Mouse (Mus musculus) lung, postnatal 0 days (tissue): ENCODE measurements at regions not wholly inside any gene's neighbourhood (a gene's known extent, or its start where the extent isn't known, plus 50 kb on each side); places are given as distances from the start of the nearest gene placed in this dataset.
A peak's percentile ranks its signal among the peaks of the same experiment; 100 is the strongest.

Experiments used
- ATAC-seq: fragments of 200-750 bp; cut with Nextera tagmentation; 2 replicates; pipeline ENCODE4 v1.8.0; 2017; ENCODE audit warnings: moderate library complexity
- DNase-seq: peaks from one replicate; pipeline ENCODE4 v3.0.0-alpha.2; 2016; ENCODE audit warnings: low spot score
- H3K27ac ChIP-seq: fragments of 300-500 bp; sonication (generic); 2 replicates; pipeline ENCODE4 v1.5.1; 2014; ENCODE audit warnings: antibody characterized with exemption, mild to moderate bottlenecking, low read length, mixed read lengths
- H3K27me3 ChIP-seq: fragments of 300-500 bp; sonication (generic); replicated peaks from 2 replicates; pipeline ENCODE4 v1.6.1; 2014; ENCODE audit warnings: low read length, mixed read lengths; ENCODE audit not compliant: insufficient read depth
- H3K36me3 ChIP-seq: fragments of 300-500 bp; sonication (generic); 2 replicates; pipeline ENCODE4 v1.6.1; 2014; ENCODE audit warnings: low read length, mixed read lengths; ENCODE audit not compliant: insufficient read depth
- H3K4me1 ChIP-seq: fragments of 300-500 bp; sonication (generic); 2 replicates; pipeline ENCODE4 v1.6.1; 2014; ENCODE audit warnings: antibody characterized with exemption, low read depth, low read length, mixed read lengths; ENCODE audit not compliant: insufficient read depth
- H3K4me2 ChIP-seq: fragments of 300-500 bp; sonication (generic); replicated peaks from 2 replicates; pipeline ENCODE4 v1.6.1; 2014; ENCODE audit warnings: low read depth, mild to moderate bottlenecking, low read length, moderate library complexity, mixed read lengths
- H3K4me3 ChIP-seq: fragments of 300-500 bp; sonication (generic); 2 replicates; pipeline ENCODE4 v1.5.1; 2014; ENCODE audit warnings: low read depth, low read length
- H3K9ac ChIP-seq: fragments of 300-500 bp; sonication (generic); replicated peaks from 2 replicates; pipeline ENCODE4 v1.6.1; 2014; ENCODE audit warnings: low read depth, mild to moderate bottlenecking
- H3K9me3 ChIP-seq: fragments of 300-500 bp; sonication (generic); 2 replicates; pipeline ENCODE4 v1.6.1; 2016; ENCODE audit warnings: low read length, mixed read lengths
- CTCF ChIP-seq: IDR thresholded peaks from 2 replicates; pipeline ENCODE4 v1.5.1; 2016; ENCODE audit warnings: antibody characterized with exemption, mild to moderate bottlenecking
- EP300 ChIP-seq: IDR thresholded peaks from 2 replicates; pipeline ENCODE4 v1.6.1; 2016; ENCODE audit warnings: antibody characterized with exemption, mild to moderate bottlenecking, control low read depth
- WGBS: fragments of 180-500 bp; shearing (Covaris S2); extraction: QIAGEN DNeasy Blood & Tissue Kit; methylation state at CpG from one replicate; pipeline ENCODE4 v1.1.7; 2014; 5-methylcytosine and 5-hydroxymethylcytosine counted together

- TF ChIP-seq CTCF, result no peak
- TF ChIP-seq EP300, result no peak
- H3K4me3 ChIP-seq, result no peak overlapping the region
- DNase-seq, result no peak
- ATAC-seq, result no peak
- no peaks in the 10 kb centered on the region for H3K4me1 ChIP-seq
- no peaks in the 10 kb centered on the region for H3K36me3 ChIP-seq
- 73% methylated on average over 6 of the region's 6 CpGs for WGBS
- H3K27ac ChIP-seq, result no peak overlapping the region
- no peaks in the 10 kb centered on the region for H3K9me3 ChIP-seq
- H3K4me2 ChIP-seq, result no peak overlapping the region
- no peaks in the 10 kb centered on the region for H3K27me3 ChIP-seq
- H3K9ac ChIP-seq, result no peak overlapping the region
Observed at GRCm38 (mm10) chr10:124945257-124945656, 444.0 kb downstream of the Slc16a7 start.

GRCm38 (mm10) chr10:124942214-124942613, 447.1 kb downstream of the Slc16a7 start:
- Histone ChIP-seq H3K4me2 (no peak overlapping the region), H3K4me3 (no peak overlapping the region), H3K36me3 (no peaks in the 10 kb centered on the region), H3K9ac (no peak overlapping the region), H3K9me3 (no peaks in the 10 kb centered on the region), H3K27ac (no peak overlapping the region), H3K27me3 (no peaks in the 10 kb centered on the region), H3K4me1 (no peaks in the 10 kb centered on the region)
- 55% methylated on average over 12 of the region's 12 CpGs for WGBS
- DNase-seq (no peak), ATAC-seq (no peak)
- TF ChIP-seq EP300 (no peak), CTCF (peak; percentile 31)

- Histone ChIP-seq H3K4me1 (no peaks in the 10 kb centered on the region), H3K4me3 (no peak overlapping the region), H3K9ac (no peak overlapping the region), H3K27ac (no peak overlapping the region), H3K9me3 (no peaks in the 10 kb centered on the region), H3K27me3 (no peaks in the 10 kb centered on the region), H3K36me3 (no peaks in the 10 kb centered on the region), H3K4me2 (no peak overlapping the region)
- TF ChIP-seq EP300, result no peak
- TF ChIP-seq CTCF, result no peak
- DNase-seq (no peak), ATAC-seq (no peak)
- 61% methylated on average over 2 of the region's 2 CpGs for WGBS
Observed at GRCm38 (mm10) chr10:124927218-124927617, 462.0 kb downstream of the Slc16a7 start.

- no peak overlapping the region for H3K27ac ChIP-seq
- H3K4me2 ChIP-seq, result no peak overlapping the region
- no peak overlapping the region for H3K9ac ChIP-seq
- TF ChIP-seq EP300 (no peak), CTCF (no peak)
- H3K9me3 ChIP-seq, result no peaks in the 10 kb centered on the region
- no peak overlapping the region for H3K4me3 ChIP-seq
- WGBS, result 88% methylated on average over 12 of the region's 12 CpGs
- DNase-seq, result no peak
- no peak for ATAC-seq
- H3K36me3 ChIP-seq, result no peaks in the 10 kb centered on the region
- H3K27me3 ChIP-seq, result no peaks in the 10 kb centered on the region
- H3K4me1 ChIP-seq, result no peaks in the 10 kb centered on the region
Observed at GRCm38 (mm10) chr10:124900044-124900443, 489.2 kb downstream of the Slc16a7 start.

- H3K27me3 ChIP-seq, result no peaks in the 10 kb centered on the region
- no peaks in the 10 kb centered on the region for H3K36me3 ChIP-seq
- no peaks in the 10 kb centered on the region for H3K4me1 ChIP-seq
- H3K4me3 ChIP-seq, result no peak overlapping the region
- DNase-seq (no peak), ATAC-seq (no peak)
- H3K9me3 ChIP-seq, result no peaks in the 10 kb centered on the region
- no peak overlapping the region for H3K27ac ChIP-seq
- H3K9ac ChIP-seq, result no peak overlapping the region
- no peak for TF ChIP-seq EP300
- TF ChIP-seq CTCF, result no peak
- no peak overlapping the region for H3K4me2 ChIP-seq
Observed at GRCm38 (mm10) chr10:124878525-124878924, 510.7 kb downstream of the Slc16a7 start.

GRCm38 (mm10) chr10:124877706-124878105, 511.6 kb downstream of the Slc16a7 start:
- Histone ChIP-seq H3K36me3 (no peaks in the 10 kb centered on the region), H3K9me3 (no peaks in the 10 kb centered on the region), H3K9ac (no peak overlapping the region), H3K4me2 (no peak overlapping the region), H3K27ac (no peak overlapping the region), H3K27me3 (no peaks in the 10 kb centered on the region), H3K4me1 (no peaks in the 10 kb centered on the region), H3K4me3 (no peak overlapping the region)
- ATAC-seq (no peak), DNase-seq (no peak)
- TF ChIP-seq EP300 (no peak), CTCF (no peak)
- 87% methylated on average over 2 of the region's 2 CpGs for WGBS

- 71% methylated on average over 2 of the region's 2 CpGs for WGBS
- Histone ChIP-seq H3K4me2 (no peak overlapping the region), H3K27me3 (no peaks in the 10 kb centered on the region), H3K9me3 (no peaks in the 10 kb centered on the region), H3K27ac (no peak overlapping the region), H3K4me1 (no peaks in the 10 kb centered on the region), H3K36me3 (no peaks in the 10 kb centered on the region), H3K4me3 (no peak overlapping the region), H3K9ac (no peak overlapping the region)
- TF ChIP-seq EP300, result no peak
- no peak for TF ChIP-seq CTCF
- DNase-seq (no peak), ATAC-seq (no peak)
Observed at GRCm38 (mm10) chr10:124872211-124872610, 517.1 kb downstream of the Slc16a7 start.
